Mouse (Mus musculus): ENCODE data around the gene Id2.

Id2 gene

DNA sequence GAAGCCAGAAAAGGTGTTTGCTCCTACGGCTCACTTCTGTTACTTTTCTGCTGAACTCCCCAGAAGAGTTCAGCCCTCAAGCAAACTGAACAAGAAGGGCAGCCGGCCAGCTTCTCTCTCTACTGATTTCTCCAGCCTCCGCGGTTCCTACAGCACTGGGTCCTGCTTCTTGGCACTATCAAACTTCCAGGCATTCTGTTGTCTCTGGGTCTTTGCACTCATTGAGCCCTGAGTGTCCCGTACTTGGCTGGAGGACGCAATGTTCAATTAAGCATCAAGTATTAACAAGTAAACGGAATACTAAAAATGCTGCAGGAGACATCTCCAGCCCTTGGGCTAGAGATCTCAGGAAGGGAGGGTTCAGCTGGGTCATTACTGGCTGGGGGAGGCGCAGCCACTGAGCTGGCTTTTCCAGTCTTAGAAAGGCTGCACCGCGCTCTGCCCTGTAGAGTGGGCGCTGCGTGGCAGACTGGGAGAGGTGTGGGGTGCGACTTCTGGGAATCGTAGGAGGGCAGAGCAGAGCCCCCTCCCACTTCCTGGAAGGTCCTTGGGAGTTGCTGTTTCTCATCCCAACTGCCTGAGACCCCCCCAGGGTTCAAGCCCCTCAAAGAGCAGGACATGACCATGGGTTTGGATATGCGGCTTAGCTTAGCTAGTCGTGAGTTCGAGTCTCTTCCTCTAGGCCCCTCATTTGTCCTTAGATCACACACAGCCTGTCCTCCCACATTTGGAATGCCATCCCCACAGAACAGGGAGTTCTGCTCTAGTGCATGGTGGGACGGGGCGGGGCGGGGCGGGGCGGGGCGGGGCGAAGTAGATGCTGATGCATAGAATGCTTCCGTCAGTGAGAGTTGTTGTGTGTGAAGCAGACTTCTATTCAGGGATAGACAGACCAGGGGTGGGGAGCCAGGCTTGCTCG lies 13.4 kb downstream of the Id2 start:
- DNase-seq (ENCODE audit: low spot score in 2 of 2), result no peak

DNA sequence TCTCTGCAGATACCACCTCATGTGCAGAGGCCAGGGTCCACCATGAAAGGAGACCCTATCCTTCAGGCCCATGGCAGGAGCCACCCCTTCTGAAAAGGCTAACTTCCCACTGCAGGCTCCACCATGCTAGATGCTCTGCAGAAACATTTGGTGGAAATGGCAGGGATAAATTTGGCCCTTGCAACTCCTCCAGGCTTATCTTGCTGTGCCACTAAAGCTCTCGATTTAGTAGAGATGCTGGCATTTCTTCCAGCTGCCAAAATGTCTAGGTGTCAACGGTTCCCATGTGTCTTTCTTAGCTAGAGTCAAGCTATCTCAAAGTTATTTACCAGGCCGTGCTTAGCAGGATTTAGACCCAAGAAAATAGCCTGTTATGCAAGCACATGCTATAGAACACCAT lies 22.6 kb downstream of the Id2 start:
- no peak for DNase-seq (ENCODE audit: low spot score in 2 of 2)

DNA sequence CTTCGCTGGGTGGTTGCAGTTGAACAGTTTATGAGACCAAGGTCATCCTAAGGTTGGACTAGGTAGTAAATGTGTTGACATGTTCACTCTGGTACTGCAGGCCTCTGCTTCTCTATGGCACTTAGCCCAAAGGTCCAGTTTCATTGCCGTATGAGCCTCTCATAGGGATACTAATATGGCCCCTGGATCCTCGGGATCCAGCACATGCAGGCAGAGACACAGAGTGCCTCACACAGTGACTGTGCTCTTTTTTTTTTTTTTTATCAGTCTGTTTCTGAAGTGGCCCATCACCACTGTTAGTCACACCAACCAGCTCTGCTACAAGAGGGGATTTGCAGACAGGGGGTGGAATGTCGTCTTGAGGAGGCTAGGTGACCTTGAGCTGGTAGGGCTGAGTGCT lies 23.6 kb downstream of the Id2 start:
- DNase-seq (ENCODE audit: low spot score in 2 of 2), result no peak

DNA sequence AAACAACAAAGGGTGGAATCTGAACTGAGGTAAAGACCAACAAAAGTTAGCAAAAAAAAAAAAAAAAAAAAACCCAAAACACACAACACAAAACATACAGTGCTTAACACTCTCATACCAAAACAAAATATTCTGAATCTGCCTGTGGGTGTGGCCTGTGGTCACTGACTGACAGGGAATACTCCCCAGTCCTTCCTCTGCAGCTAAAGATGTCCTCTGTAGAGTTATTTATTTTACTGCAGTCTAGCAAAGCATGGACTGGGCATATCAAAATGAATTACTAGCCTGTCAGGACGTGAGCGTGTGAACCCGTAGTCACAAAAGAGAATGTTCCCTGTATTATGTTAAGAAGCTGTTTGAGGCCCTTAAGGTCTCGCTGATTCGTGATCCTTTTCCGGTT lies 34.7 kb downstream of the Id2 start:
- DNase-seq (ENCODE audit: low spot score in 2 of 2), result no peak

DNA sequence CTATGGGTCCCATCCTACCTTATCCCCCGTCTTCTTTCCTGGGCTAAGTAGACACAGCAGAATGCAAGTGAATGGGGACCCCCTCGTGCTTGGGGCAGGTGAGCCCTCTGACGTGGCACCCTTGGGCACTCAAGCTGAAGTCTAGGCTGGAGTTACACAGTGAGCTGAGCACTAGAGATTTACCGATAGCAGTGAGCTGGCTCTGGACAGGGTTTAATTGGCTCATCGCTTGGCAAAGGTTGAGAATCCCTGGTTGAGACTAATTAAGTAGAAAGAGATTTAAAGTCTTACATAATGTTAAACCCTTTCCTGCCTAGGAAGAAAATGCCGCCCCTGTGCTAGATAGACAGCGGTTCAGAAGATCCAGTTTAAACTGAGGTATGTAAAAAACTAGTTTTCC lies 36.0 kb downstream of the Id2 start:
- no peak for DNase-seq (ENCODE audit: low spot score in 2 of 2)

DNA sequence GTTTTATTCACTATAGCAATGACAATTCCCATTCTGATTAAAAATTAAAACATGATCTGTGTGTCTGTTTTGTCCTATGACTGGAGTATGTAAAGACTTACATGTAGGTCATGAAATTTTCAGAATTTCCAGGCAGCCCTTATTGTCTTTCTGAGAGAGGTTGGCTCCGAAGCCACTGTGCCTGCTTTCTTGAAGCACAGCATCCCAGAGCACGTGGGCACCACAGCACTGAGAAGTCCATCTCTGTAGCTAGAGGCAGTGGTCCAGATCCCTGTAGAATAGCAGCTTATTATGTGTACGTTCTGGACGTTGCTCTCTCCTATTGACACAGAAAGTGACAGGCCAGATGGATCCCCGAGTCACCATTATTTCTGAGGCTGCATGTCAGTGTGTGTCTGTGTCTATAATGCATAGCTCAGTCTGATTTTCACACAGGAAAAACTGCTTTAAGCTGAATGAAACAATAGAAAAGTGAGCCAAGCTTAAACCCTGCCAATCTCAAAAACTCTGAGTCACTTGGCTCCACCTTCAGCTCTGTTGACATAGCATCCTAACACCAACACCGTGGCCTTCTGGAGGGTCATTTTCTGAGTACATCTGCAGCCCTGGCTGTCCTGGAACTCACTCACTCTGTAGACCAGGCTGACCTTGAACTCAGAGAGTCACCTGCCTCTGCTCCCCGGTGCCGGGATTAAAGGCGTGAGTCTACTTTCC lies 37.3 kb downstream of the Id2 start:
- DNase-seq (ENCODE audit: low spot score in 2 of 2), result no peak

DNA sequence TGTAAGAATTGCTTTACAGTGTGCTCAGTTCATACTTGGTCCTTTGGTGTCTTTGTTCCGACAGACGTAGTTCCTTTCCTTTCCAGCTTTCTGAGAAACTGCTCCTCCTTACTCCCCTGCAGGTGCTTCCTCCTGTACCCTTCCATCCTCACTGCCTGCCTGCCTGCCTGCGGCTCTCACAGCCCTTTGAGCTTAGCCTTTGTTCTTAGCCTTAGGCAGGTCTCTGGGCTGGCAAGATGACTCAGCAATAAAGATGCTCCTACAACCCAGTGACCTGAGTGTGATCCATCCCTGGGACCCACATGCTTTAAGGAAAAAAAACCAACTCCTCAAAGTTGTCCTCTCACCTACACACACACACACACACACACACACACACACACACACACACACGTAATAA lies 42.0 kb downstream of the Id2 start:
- DNase-seq (ENCODE audit: low spot score in 2 of 2), result no peak

DNA sequence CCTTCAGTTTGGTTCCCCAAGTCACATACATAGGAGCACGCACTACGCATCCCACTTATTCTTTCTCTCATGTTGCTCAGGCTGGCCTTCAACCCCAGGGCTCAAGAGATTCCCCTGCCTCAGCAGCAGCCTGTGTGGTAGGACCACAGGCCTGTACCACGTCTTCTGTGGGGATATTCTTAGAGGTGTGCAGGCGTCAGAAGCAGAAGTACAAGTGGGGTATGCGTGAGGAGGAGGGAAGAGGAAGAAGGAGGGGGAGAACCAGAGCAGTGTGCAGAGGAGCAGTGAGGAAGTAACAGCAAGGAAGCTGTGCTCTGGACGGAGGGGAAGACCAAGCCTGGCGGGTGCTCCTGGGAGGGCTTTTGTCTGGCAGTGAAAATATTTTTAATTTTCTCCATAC lies 42.4 kb downstream of the Id2 start:
- peak; percentile 7 to 8 for DNase-seq (ENCODE audit: low spot score in 2 of 2)

DNA sequence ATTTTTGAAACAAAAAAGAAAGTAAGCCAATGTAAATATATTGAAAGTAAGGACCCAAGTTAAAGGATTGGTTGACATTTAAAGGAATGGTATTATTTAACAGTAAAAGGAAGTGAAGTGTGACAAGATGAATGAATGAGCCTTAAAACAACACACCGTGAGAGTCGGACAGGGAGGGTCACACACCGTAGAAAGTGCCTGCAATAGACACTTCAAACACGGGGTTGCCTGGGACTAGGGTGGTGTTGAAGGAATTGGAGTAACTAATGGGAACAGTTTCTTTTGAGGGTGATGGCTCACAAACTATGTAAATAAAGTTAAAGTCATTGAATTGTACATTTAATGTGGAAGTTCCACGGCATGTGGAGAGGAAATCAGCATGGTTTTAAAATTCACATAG lies 47.7 kb downstream of the Id2 start:
- no peak for DNase-seq (ENCODE audit: low spot score in 2 of 2)

DNA sequence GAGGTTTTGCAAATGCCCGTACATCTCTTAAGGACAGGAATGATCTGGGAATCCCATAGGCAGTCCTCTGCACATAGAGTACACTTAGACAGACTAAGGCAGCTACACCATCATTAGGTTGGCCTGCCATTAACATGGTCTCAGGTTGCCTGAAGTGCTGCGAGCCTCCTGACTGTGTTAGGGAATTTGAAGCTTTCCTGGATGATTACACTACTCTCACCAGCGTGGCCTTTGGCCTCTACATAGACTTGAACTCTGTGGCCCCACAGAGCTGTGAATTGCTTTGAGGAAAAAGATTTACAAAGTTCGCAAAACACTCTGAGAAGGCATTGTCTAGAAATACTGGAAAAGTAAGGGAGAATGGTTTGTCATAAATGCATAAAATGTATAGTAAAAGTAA lies 52.4 kb downstream of the Id2 start:
- no peak for DNase-seq (ENCODE audit: low spot score in 2 of 2)

DNA sequence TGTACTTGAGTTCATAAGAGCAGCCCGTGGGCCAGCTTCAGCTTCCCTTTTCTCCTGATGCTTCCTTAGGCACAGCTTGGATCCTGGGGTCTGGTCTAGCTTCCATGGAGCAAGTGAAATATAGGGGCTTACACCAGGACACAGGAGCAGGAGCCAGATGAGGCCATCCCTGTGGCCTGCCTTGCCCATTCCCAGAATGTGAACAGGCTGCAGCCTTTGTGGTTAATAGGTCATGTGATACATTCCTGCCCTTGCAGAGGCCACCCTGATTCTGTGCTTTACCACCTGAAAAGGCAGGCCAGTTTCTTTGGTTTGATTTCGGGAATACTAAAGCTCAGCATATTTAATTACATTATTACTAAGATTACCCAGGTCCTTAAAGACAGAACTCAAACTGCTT lies 52.9 kb downstream of the Id2 start:
- DNase-seq (ENCODE audit: low spot score in 2 of 2), result no peak
